Mouse (Mus musculus): ENCODE data around the gene Dusp1. TPM values are rescaled to one million over a fixed set of nuclear protein-coding genes. Genes with fewer than 3 reads are reported as not detected.

Gene Dusp1
- polyA plus RNA-seq, 1 experiment: 32.2 TPM

DNA sequence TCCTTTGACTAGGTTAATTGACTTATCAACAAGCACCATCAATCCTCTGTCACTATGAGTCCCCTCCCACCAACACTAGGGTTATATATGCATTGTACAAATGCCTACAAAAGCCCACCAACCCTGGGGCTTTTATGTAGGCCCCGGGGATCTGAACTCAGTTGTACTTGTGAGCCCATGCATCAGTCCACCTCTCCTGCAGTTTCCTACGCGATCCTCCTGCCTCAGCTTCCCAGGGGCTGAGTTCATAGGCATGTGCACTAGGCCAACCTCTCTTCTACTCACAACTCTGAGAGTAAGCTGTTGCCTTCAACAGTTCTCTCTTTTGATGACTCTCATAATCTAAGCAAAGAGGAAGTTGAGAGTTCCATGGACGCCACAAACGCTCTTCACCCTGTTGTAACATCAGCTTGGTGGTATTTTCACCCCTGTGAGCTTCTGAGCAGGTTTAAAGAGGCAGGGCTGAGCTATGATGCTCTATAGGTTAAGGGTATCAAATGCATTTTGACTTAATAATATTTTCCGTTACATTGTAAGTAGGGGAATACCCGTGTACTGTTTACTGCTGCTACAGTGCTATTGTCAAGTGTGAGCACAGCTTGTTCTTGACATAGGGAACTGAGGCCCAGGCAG is 30.4 kb downstream of the Dusp1 start:
- Histone ChIP-seq H3K4me3 (ENCODE audit: insufficient read depth, low read length) (no peak overlapping the region), H3K27ac (ENCODE audit: insufficient read depth, low read depth, low read length) (peak overlapping the region; percentile 77), H3K4me1 (ENCODE audit: control insufficient read depth, insufficient read depth, low read length) (peaks cover 65% of the 10 kb centered on the region)
- TF ChIP-seq CTCF (IDR thresholded peaks at IDR 0.05; ENCODE audit: low read depth, low read length): no peak
- no peak for TF ChIP-seq POLR2A (IDR thresholded peaks at IDR 0.05; ENCODE audit: borderline replicate concordance, low read depth, low read length)

DNA sequence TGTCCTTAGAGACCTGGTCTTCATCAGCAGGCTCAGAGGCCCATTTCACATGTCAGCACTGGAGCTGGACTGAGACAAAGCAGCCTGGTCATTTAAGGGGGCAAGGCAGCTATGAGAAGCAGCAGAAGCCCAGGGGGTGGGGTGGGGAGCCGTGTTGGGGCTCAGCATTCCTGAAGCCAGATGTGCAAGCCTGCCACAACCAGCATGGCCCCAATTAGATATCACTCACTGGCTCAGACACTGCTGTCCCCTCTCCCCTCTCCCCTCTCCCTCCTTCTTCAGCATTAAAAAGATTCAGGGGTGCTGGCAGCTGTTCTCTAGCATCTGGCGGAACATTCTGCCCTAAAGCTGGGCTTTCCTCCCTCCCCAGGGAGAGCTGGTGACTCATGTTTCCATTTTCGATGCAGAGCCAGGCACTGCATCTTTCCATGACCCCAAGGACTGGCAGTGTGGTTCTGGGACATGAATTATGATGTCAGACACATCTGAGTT is 31.3 kb downstream of the Dusp1 start:
- TF ChIP-seq POLR2A (IDR thresholded peaks at IDR 0.05; ENCODE audit: borderline replicate concordance, low read depth, low read length) (no peak), CTCF (IDR thresholded peaks at IDR 0.05; ENCODE audit: low read depth, low read length) (no peak)
- peak overlapping the region; percentile 77; the same call in 1 of the 2 replicates for H3K27ac ChIP-seq (ENCODE audit: insufficient read depth, low read depth, low read length)
- no peak overlapping the region for H3K4me3 ChIP-seq (ENCODE audit: insufficient read depth, low read length)
- H3K4me1 ChIP-seq (ENCODE audit: control insufficient read depth, insufficient read depth, low read length): peaks cover 56% of the 10 kb centered on the region

DNA sequence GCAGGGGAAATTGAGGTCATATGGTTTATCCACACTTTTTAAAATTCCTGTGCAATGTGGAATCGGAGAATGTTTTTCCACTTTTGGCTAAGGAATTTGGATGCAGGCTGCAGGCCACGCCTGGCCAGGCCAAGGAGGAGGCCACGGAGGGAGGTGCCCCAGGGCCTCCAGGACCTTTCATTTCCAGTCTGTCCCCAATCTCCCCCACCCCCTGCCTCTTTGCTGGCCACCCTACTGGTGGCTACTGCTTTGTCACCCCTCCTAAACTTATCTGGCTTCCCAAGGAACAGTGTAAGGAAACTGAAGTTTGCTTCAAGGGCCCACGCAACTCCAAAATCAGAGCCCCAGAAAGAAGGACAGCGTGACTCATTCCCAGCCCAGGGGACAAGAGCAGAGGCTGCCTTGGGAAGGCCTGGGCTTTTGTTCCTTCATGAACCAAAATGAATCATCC is 32.1 kb downstream of the Dusp1 start:
- no peak overlapping the region for H3K4me3 ChIP-seq (ENCODE audit: insufficient read depth, low read length)
- no peak overlapping the region for H3K27ac ChIP-seq (ENCODE audit: insufficient read depth, low read depth, low read length)
- H3K4me1 ChIP-seq (ENCODE audit: control insufficient read depth, insufficient read depth, low read length): peaks cover 57% of the 10 kb centered on the region
- no peak for TF ChIP-seq CTCF (IDR thresholded peaks at IDR 0.05; ENCODE audit: low read depth, low read length)
- TF ChIP-seq POLR2A (IDR thresholded peaks at IDR 0.05; ENCODE audit: borderline replicate concordance, low read depth, low read length): no peak

DNA sequence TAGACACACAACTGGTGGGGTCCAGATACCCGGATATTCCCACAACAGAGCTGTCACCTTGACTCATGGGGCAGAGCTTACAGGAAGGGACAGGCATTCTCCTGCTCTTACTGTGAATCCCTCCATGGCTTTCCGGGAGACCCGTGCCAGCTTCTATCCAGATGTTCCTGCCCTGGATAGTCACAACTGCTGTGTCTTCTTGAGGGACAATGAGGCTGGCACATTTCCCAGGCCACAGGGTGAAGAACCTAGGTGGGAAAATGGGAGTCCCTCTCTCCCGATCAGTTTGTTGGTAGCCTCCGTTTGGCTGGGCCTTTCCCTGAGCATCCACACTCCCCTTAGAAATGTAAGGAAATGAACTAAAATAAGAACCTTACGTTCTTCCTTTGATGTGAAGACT is 33.2 kb downstream of the Dusp1 start:
- H3K27ac ChIP-seq (ENCODE audit: insufficient read depth, low read depth, low read length): no peak overlapping the region
- H3K4me3 ChIP-seq (ENCODE audit: insufficient read depth, low read length): no peak overlapping the region

DNA sequence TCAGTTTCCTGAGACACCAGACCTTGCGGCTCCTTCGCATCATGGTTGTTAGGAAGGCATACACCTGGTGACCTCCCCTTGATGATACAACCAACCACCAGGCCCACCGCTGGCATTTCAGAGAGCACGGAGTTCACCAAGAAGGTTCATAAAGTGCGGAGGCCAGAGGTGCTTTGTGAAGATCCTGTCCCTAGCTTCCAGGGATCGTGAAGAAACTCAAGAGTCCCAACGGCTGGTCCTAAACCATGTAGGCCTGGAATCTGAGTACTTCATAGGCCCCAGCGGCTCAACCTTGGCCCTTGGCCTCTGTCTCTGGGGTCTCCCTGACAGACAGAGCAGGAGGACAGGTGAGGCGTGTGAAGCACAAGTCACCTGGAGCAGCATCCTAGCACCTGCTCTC is 34.6 kb downstream of the Dusp1 start:
- Histone ChIP-seq H3K4me1 (ENCODE audit: control insufficient read depth, insufficient read depth, low read length) (peaks cover 52% of the 10 kb centered on the region), H3K27ac (ENCODE audit: insufficient read depth, low read depth, low read length) (no peak overlapping the region), H3K4me3 (ENCODE audit: insufficient read depth, low read length) (no peak overlapping the region)
- no peak for TF ChIP-seq POLR2A (IDR thresholded peaks at IDR 0.05; ENCODE audit: borderline replicate concordance, low read depth, low read length)
- no peak for TF ChIP-seq CTCF (IDR thresholded peaks at IDR 0.05; ENCODE audit: low read depth, low read length)

More for the DNA sequence above, 33.2 kb downstream of the Dusp1 start:
- H3K4me1 ChIP-seq (ENCODE audit: control insufficient read depth, insufficient read depth, low read length): peaks cover 54% of the 10 kb centered on the region
- no peak for TF ChIP-seq POLR2A (IDR thresholded peaks at IDR 0.05; ENCODE audit: borderline replicate concordance, low read depth, low read length)
- no peak for TF ChIP-seq CTCF (IDR thresholded peaks at IDR 0.05; ENCODE audit: low read depth, low read length)

DNA sequence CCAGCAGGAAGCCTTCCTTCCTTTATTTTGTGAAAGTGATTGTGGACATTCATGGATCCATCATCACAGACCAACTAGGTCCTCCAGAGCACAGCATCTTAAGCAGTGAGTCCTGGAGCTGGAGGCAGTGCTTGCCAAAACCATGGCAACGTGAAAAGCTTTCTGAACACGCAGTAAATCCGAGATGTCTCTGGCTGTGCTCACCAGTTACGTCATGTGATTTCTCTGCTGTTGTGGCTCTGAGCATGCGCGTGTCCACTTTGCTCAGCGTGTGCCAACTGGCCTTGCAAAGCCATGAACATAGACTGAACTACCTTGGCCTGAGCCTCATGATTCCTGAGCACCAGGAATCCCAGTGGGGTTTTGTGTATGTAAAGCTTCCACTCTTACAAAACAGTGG is 36.6 kb downstream of the Dusp1 start:
- Histone ChIP-seq H3K4me1 (ENCODE audit: control insufficient read depth, insufficient read depth, low read length) (peaks cover 36% of the 10 kb centered on the region), H3K4me3 (ENCODE audit: insufficient read depth, low read length) (no peak overlapping the region), H3K27ac (ENCODE audit: insufficient read depth, low read depth, low read length) (no peak overlapping the region)
- TF ChIP-seq CTCF (IDR thresholded peaks at IDR 0.05; ENCODE audit: low read depth, low read length): no peak

DNA sequence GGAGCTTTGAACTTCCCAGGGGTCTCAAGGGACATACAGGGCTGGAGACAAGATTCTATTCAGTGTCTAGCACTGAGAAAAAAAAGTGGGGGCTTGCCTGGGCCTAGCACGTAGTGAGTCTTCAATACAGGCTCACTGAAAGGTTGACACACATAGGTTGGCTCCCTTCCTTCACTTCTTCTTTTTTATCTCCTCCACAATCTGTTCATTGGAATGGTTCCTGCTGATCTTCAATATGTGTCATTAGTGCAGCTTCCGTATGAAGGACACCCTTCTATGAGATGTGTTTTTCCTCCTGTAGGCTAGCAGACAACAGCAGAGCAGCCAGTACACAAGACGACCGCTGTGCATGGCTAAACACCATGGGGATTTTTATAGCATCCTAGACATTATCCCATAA is 37.1 kb downstream of the Dusp1 start:
- H3K27ac ChIP-seq (ENCODE audit: insufficient read depth, low read depth, low read length): no peak overlapping the region
- TF ChIP-seq CTCF (IDR thresholded peaks at IDR 0.05; ENCODE audit: low read depth, low read length): no peak
- TF ChIP-seq POLR2A (IDR thresholded peaks at IDR 0.05; ENCODE audit: borderline replicate concordance, low read depth, low read length): no peak
- H3K4me1 ChIP-seq (ENCODE audit: control insufficient read depth, insufficient read depth, low read length): peaks cover 31% of the 10 kb centered on the region
- no peak overlapping the region for H3K4me3 ChIP-seq (ENCODE audit: insufficient read depth, low read length)

DNA sequence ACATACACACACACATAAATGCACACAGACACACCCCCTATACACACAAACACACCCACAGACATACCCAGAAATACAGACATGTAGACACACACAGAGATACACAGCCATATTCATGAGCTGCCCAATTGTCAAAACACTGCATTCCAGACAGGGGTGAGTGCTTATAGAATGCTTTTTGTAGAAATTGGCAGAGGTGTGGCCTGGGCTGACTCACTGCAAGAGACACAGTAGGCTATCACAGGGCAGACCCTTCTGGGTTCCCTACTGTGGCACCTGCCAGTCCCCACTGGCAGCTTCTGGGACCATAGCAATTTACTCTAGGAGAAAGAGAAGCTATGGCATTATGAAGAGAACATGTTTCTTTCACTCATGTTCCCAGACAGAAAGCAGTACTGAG is 37.6 kb downstream of the Dusp1 start:
- H3K27ac ChIP-seq (ENCODE audit: insufficient read depth, low read depth, low read length): no peak overlapping the region
- TF ChIP-seq CTCF (IDR thresholded peaks at IDR 0.05; ENCODE audit: low read depth, low read length): no peak
- TF ChIP-seq POLR2A (IDR thresholded peaks at IDR 0.05; ENCODE audit: borderline replicate concordance, low read depth, low read length): no peak

DNA sequence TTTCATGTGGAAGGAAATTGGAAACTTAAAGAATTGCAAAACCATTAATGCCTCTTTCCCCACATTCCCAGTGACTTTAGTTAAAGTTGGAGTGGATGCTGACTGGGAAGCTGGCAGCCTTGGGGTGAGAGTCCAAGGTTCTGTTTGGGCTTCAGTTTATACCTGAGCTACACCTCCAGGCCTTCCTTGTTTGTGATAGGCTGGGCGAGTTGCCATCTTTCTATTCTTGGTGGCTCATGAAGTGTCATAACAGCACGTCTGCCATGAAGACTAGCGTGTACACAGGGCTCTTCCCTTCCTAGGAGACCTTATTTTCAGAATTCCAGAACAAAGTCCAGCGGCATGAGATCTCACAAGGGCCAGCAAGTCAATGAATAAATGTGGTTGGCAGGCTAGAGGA is 39.2 kb downstream of the Dusp1 start:
- Histone ChIP-seq H3K4me3 (ENCODE audit: insufficient read depth, low read length) (no peak overlapping the region), H3K27ac (ENCODE audit: insufficient read depth, low read depth, low read length) (no peak overlapping the region), H3K4me1 (ENCODE audit: control insufficient read depth, insufficient read depth, low read length) (peaks cover 35% of the 10 kb centered on the region)
- TF ChIP-seq CTCF (IDR thresholded peaks at IDR 0.05; ENCODE audit: low read depth, low read length) (no peak), POLR2A (IDR thresholded peaks at IDR 0.05; ENCODE audit: borderline replicate concordance, low read depth, low read length) (no peak)

More for the DNA sequence above, 37.6 kb downstream of the Dusp1 start:
- Histone ChIP-seq H3K4me3 (ENCODE audit: insufficient read depth, low read length) (no peak overlapping the region), H3K4me1 (ENCODE audit: control insufficient read depth, insufficient read depth, low read length) (peaks cover 26% of the 10 kb centered on the region)

DNA sequence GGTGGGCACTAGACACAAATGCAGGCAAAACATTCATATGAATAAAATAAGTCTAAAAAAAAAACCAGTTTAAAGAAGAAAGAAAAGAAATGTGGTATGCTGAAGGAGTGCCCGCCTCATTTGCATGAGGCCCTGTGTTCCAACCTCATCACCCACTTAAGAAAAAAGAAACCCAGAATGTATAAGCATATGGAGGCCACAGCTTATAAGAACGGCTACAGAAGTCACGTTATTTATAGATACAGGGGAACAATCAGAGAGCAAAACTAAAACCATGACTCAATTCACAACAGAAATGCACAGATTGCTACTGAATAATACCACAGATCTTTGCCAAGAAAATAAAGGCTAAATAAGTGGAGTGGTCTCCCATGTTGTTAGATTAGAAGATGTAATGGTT is 43.6 kb downstream of the Dusp1 start:
- H3K27ac ChIP-seq (ENCODE audit: insufficient read depth, low read depth, low read length): no peak overlapping the region
- no peak for TF ChIP-seq POLR2A (IDR thresholded peaks at IDR 0.05; ENCODE audit: borderline replicate concordance, low read depth, low read length)
- no peak for TF ChIP-seq CTCF (IDR thresholded peaks at IDR 0.05; ENCODE audit: low read depth, low read length)
- H3K4me1 ChIP-seq (ENCODE audit: control insufficient read depth, insufficient read depth, low read length): peaks cover 44% of the 10 kb centered on the region
- H3K4me3 ChIP-seq (ENCODE audit: insufficient read depth, low read length): no peak overlapping the region

Measured in bone marrow macrophage, adult 2 months (primary cell).